Mouse (Mus musculus): Measurements from ENCODE around the gene Slc25a18. TPM values are rescaled to one million over a fixed set of nuclear protein-coding genes. Genes with fewer than 3 reads are reported as not detected.
"Not testable (repeated sequence)": the region's sequence is repeated elsewhere in the genome, so short reads cannot be mapped to it uniquely, and the experiment has no call there.

The Slc25a18 gene
- total RNA-seq, 2 experiments from 2014 or later, result 0.22 TPM; not detected in 1

DNA sequence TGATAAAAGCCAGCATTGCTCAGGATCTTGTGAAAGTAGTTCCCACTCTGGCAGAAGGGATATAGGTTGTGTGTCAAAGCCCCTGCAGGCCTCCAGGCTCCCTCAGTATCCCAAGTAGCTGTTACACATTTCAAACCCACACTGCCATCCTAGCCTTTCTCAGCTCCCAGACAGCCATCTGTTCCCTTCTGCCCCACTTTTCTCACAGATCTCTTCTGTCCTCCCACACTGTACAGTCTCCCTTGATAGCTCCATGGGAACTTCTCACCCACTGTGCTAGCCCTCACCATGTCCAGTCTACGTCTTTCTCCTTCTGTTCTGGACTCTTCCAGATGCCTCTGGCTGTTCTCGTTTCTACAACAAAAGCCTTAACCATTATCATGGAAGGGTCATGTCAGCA is 22.7 kb downstream of the Slc25a18 start:
- no peak for ATAC-seq (ENCODE audit: poor library complexity, severe bottlenecking)

DNA sequence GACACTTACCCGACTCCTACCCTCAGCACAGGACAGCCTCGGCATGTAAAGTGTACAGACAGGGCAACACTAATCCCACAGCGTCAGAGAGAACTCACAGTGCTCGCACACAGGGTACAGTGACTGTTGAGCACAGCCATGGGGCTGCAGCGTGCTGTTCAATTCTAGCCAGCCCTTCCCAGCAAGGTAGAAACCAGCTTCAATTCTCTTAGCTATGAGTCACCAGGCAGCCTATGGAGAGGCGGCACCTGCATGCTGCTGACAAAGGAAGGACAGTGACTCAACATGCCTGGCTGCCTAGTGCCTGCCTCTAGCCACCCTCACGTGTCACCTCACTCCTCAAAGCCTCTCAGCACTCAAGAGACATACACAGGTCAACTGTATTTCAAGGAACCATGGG is 24.6 kb downstream of the Slc25a18 start:
- no peak for ATAC-seq (ENCODE audit: poor library complexity, severe bottlenecking)

DNA sequence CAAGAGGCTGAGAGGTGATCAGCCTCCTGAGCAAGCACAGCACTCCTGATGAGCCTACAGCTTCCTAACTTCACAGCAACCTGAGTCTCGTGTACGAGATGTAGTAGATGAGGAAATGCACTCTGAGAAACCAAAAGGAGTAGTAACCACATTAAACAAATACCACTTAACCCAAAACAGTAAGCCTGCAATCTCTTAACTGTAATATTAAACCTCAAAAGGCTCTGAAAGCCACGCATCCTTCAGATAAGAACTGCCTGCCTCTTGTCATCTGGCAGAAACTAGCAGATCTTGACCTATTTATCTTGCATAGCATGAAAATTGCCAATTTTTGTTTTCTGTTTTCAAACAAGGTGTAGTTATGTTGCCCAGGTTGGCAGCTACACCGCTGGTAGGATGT is 25.5 kb downstream of the Slc25a18 start:
- ATAC-seq (ENCODE audit: poor library complexity, severe bottlenecking), result no peak

DNA sequence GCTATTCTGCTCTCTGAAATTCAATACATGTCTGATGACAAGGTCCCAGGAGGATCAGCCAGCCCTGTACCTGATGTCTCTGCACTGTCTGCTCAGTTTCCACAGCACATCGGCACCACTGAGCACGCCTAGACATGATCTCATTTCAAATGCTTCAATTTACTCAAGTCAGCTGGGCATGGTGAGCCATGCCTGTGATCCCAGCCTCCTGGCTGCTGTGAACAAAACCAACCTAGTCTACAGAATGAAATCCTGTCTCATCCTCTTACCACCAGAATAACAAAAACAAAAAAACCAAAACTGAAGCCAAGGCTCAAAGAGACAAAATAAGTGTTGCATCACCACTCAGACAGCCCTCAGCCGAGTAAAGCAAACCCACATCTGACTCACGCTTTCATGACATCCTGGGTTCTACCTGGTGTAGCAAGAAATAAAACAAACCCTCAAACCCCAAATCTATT is 26.2 kb downstream of the Slc25a18 start:
- ATAC-seq (ENCODE audit: poor library complexity, severe bottlenecking), result peak; percentile 33; the same call in 1 of the 2 replicates

DNA sequence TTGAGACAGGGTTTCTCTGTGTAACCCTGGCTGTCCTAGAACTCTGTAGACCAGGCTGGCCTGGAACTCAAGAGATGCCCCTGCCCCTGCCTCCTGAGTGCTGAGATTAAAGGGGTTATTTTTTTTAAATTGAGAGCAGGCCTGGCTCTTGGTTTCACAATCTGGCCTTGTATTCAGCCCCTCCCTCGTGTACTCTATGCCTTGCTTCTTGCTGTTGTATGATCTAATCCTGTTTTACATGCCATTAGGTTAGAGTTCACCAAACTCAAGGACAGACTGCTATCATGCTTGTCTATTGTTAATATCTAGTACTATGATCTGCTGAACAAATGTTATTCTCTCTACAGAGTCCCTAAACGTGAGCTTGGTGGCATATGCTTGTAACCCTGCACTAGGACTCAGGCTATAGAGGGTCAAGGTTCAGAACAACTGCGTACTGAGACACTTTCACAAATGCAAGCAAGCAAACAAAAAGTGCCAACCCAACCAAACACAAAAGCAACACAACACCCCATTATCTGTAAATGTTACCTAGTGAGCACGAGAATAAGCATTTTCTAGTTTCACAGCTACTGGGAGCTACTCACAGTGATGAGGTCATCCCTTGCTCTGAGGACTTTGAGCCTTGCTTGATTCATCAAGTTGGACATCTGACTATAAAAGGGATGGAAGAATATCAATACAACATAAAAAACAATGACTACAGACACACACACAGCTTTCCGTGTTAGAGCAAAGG is 33.8 kb downstream of the Slc25a18 start:
- ATAC-seq (ENCODE audit: poor library complexity, severe bottlenecking), result no peak

DNA sequence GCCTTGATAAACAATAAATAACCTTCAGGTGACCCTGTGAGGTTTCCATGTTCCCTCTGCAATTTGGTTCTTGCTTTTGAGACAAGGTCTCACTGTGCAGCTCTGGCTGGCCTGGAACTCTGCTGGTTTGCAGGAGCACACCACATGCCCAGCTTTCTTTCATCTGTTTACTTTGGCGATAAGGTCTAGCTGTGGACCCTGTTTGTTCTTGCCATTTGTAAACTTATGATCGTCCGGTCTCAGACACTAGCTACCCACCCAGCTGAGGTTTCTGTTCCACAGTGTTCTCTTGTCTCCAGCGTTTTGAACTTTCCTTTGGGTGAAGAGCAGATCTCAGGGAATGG is 34.3 kb downstream of the Slc25a18 start:
- no peak for ATAC-seq (ENCODE audit: poor library complexity, severe bottlenecking)

DNA sequence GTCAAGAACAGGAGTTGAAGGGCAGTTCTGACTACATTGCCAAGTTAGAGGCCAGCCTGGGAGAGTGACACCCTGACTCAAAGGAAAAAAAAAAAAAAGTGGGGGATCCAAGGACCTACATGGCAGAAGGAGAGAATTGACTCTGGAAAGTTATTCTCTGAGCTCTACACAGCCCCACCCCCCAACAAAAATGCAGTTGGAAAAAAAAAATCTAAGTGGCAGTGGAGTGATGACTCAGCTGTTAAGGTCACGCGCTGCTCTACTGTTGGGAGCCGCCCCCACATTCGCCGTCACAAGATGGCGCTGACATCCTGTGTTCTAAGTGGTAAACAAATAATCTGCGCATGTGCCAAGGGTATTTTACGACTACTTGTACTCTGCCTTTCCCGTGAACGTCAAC is 38.6 kb downstream of the Slc25a18 start:
- not testable (repeated sequence) for ATAC-seq (ENCODE audit: poor library complexity, severe bottlenecking)

DNA sequence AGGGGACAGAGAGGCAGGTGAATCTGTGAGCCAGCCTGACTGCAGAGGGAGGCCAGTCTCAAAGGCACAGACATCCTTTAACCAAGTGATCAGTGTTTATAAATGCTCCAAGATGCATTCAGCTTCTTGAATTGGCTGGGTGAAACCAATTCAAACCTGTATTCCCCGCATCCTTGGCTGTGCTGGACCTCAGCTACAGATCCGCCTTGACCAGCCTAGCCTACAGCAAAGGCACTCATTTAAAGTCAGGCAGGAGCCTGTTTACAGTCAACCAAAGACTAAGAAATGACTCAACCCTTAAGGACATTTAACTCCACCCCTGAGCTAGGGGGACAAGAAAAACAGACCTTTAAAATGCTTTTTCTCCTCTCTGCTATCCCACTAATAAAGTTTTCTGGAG is 45.9 kb downstream of the Slc25a18 start:
- ATAC-seq (ENCODE audit: poor library complexity, severe bottlenecking), result no peak

DNA sequence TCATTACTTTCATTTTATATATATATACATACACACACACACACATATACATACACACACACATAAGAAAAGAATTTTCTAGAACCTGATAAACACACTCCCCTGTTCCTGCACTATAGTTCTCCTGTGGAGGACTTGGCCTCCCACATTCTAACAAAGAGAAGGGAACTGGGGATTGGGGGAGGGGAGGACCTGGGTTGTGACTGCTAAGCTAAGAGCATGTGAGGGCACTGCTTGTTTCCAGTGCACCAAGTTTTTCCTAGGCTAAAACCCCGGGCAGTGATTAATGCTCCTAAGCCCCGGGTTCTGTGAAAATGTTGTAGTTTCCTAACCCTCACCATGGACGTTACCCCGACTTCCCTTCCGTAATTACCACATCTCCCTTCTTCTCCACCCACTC is 46.8 kb downstream of the Slc25a18 start:
- peak; percentile 46 for ATAC-seq (ENCODE audit: poor library complexity, severe bottlenecking)

DNA sequence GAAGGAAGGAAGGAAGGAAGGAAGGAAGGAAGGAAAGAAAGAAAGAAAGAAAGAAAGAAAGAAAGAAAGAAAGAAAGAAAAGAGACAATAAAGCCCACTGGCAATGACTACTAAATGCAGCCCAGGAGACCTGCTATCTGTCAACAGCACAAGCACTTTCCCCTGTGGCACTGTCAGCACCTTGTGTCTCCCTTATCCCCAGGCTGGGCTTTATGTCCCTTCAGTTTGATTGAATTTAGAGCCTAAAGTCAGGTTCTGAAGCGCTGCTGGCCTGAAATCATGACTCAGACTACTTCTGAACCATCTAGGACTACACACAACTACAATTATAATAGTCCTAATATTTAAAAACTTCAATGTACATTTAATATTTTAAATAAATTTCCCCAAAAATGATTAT is 47.6 kb downstream of the Slc25a18 start:
- no peak for ATAC-seq (ENCODE audit: poor library complexity, severe bottlenecking)

DNA sequence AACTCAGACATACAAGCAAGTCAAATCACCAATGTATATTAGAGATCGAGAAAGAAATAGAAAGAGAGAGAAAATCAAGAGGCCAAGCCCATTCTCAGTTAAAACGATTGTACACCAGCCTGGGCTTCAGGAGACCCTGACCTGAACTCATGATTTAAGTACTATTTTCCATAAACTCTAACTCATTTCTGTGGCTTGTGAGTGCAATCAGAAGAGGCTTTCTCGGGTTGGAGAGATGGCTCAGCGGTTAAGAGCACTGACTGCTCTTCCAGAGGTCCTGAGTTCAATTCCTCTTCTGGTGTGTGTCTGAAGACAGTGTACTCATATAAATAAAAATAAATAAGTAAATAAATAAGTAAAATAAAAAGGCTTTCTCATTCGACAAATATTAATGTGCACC is 48.3 kb downstream of the Slc25a18 start:
- ATAC-seq (ENCODE audit: poor library complexity, severe bottlenecking), result no peak

DNA sequence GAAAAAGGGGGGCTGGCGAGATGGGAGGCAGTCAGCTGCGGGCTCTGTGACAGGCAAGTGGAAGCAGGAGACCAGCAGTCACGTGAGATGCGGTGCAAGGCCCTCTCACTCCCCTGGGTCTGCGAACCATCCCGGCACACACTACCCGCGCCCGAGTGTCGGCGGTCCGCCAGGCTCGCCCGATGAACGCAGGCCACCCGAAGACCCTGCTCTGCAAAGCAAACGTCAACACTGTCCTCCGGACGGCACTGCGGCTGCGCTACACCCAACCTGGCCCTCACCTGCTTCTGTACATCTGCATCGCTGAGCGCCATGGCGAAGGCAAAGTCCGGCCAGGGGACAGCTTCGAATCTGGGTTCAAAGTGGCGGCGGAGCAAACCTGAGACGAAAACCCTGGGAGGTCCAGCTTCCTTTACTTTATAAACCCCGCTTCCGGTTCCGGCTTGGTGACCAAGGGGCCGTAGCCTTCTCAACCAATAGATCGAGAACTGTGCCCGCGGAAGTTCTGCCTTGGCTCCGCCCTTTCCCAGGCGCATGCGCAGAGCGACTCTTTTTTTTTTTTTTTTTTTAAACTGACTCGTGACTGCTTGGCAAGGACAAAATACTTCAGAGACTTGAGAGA is 49.0 kb downstream of the Slc25a18 start, which contains the start of gene Atp6v1e1:
Gene Atp6v1e1, minus strand, starts transcription at position 487 of the 622 bp plus-strand sequence.
- peak; percentile 93 for ATAC-seq (ENCODE audit: poor library complexity, severe bottlenecking)

DNA sequence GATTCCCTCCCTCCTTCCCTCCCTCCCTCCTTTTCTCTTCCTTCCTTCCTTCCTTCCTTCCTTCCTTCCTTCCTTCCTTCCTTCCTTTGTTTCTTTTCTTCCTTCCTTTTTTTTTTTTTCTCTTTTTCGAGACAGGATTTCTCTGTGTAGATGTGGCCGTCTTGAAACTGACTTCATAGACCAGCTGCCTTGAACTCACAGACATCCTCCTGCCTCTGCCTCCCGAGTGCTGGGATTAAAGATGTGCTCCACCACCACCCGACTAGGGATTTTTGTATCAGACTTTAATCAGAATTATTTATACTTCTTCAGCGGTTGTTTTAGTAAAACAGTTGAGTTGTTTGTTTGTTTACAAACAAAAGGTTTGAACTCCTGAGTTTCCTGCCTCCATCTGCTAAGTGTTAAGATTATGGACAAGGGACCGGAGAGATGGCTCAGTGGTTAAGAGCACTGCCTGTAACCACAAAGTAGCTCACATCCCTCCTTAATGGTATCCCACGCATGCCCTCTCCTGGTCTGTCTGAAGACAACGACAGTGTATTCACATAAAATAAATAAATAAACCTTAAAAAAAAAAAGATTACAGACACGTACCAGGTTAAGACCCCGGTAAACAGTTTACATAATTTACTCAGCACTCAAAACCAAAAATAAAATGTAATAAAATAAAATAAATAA is 49.7 kb downstream of the Slc25a18 start:
- no peak for ATAC-seq (ENCODE audit: poor library complexity, severe bottlenecking)

DNA sequence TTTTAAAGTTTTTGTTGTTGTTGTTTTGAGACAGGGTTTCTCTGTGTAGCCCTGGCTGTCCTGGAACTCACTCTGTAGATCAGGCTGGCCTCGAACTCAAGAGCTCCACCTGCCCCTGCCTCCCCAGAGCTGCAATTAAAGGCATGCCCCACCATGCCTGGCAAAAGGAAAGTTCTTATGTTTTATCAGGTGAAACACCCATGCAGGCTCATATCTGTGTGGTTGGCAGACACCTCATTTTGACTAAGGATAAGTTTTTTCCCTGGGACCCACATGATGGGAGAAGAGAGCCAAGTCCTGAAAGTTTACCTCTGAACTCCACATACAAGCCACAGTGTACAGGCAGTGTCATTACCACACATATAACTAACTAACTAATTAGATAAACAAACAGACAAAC is 56.7 kb downstream of the Slc25a18 start:
- 0 out of 2 replicates have a peak, but pooled peaks have one; percentile 27 for ATAC-seq (ENCODE audit: poor library complexity, severe bottlenecking)

DNA sequence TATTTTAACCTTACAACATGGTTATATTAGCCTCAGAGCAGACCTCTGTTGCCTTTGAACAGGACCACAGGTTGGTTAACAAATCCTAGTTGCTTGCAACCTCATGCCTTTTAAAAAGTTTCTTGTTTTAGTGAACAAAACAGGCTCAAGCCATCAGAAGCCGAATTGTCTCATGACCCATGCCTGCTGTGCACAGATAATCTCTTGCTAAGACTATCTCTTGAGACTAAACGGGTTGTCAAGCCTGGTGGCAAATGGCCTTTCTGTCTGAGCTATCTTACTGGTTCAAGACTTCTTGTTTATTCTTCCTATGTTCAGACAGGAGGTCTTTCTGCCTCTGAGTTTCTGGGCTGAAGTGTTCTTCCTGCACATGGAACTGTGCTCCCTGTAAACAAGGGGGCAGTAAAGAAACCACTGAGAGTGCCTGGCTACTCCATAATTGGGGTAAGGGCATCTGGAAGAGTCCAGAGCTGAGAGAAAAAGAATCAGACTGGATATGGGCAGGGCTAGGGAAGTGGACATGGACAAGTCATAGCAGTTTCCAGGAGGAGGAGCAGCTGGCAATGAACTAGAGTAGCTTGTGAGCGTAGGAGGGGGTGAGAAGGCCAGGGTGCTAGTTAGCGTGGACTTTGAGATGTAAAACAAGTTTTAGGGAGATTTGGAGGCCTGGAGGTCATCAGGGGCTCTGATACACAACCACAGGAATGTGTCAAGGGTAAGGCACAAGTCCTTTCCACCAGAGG is 57.7 kb downstream of the Slc25a18 start:
- no peak for ATAC-seq (ENCODE audit: poor library complexity, severe bottlenecking)

DNA sequence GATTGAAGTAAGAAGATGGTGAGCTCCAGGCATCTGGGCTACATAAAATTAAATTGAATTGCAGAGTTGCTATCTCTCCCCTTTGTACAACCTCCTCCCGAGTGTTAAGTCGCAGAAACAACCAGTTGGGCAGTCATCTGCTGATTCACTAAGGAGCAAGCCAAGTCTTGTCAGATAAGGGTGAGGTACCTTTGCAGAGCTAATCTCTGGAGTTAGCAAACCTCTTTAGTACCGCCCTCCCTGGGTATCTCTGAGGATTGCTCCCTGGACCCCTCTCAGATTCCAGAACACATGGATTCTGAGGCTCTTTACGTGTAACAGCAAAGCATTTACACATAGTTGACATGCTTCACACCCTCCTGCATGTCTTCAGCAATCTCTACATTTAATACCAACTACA is 58.7 kb downstream of the Slc25a18 start:
- ATAC-seq (ENCODE audit: poor library complexity, severe bottlenecking), result no peak

DNA sequence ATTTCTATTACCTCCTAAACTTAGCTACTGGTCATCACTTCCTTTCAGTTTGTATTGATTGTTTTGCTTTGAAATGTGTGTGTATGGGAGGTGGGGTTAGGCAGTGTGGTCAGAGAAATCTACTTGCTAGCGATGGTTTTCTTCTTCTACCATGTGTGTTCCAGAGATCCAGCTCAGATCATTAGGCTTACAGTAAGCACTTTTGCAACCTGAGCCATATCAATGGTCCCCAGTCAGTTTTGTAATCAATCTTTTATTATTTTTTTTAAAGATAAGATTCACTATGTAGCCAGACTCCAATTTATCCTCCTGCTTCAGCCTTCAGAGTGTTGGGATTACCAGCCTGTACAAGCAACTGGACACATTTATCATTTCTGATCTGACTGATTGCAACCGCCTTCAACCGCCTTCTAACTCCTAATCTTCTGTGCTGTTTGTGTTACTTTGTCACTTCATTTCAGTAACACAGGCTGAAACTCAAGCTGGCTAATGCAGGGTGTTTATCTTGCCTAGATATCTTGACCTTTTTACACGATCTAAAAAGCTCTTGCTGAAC is 61.5 kb downstream of the Slc25a18 start:
- ATAC-seq (ENCODE audit: poor library complexity, severe bottlenecking), result no peak

DNA sequence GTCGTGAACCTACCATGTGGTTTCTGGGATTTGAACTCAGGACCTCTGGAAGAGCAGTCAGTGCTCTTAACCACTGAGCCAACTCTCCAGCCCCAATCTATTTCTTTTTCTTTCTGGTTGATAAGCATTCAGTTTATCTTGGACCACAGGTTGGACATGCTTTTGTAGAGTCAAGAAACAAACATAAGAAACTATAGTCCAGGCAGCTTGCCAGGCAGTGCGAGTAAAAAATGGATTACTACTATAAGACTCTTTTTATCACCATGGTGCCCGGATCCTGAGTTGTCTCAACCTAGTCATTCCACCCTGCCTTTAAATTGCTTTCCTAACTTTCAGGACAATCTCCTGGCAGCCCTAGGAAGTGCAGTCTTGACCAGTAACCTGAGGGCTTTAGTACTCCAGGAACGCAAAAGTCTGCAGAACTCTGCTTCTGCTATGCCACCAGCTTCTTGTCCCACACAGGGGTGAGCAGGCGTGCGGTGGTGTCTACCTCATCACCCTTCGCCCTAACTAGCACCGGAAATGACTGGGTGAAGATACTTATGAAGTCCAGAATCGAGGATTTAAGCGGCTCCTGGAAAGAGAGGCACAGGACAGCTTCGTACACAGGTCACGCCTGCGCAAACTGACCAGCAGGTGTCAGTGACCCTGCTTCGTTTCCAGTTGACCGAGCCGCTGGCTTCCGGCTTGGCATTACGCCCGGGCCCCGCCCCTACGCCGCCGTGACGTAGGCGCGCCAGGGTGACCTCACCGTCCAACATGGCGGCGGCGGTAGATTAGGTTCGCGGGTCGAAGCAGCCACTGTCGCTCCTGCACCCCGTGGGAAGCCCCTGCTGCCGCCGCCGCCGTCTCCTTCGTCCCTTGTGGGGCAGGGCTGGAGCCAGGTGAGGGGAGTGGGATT is 62.3 kb downstream of the Slc25a18 start, which contains the start of gene Bcl2l13:
Gene Bcl2l13, plus strand, starts transcription at position 739 of the 901 bp plus-strand sequence.
- peak; percentile 91 for ATAC-seq (ENCODE audit: poor library complexity, severe bottlenecking)

DNA sequence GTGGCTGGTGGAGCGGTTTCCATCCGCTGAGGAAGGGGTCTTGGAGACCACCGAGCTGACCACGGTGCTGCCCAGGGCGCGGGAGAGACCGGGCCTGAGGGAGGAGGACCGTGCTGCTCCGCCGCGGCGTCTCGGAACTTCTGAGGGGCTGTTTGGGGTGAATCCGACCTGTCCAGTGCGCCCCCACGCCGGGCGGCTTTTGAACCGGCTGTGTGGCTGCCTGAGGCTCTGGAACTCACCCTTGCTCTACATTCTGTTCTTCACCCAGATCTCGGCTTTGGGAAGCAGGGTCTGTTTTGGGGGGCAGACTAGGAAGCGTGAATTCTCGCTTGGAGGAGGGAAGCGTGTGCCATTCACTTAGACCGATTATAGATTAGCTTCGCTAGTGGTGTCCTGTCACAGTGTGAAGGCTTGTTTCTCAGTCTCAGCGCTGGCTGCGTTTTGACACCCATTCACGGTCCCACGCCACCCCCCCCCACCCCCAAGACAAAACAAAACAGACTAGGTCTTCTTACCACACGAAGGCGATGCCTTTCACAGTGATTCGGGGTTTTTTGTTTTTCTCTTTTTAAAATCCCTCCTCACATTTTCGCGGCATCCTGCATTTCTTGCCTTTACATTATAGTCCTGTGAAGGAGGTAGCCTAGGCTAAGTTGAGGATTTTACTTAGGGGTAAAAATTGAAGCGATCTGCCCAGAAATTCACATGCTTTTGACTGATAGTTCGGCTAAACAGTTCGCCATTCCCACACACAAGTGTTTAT is 63.2 kb downstream of the Slc25a18 start:
- ATAC-seq (ENCODE audit: poor library complexity, severe bottlenecking), result peak; percentile 32
